Mouse (Mus musculus) spleen, adult 2 months (tissue): Measurements from ENCODE around the gene Gm17617.

Source experiments
- CTCF ChIP-seq: fragments of 200-500 bp; IDR thresholded peaks from 2 replicates; pipeline ENCODE4 v1.5.1; 2011; ENCODE audit warnings: mild to moderate bottlenecking, inconsistent platforms; ENCODE audit not compliant: insufficient read depth, insufficient read length, insufficient replicate concordance; ENCODE audit errors: extremely low read depth
- POLR2A ChIP-seq: fragments of 200-500 bp; IDR thresholded peaks from 2 replicates; pipeline ENCODE4 v1.6.1; 2011; ENCODE audit warnings: low read depth, low read length, inconsistent platforms

- TF ChIP-seq POLR2A (no peak), CTCF (no peak)
These were observed 34.9 kb upstream of the Gm17617 start for GRCm38 (mm10) chr13:55168255-55168654.
